Mouse (Mus musculus): Measurements from ENCODE around the gene Ppp2r2c. TPM values are rescaled to one million over a fixed set of nuclear protein-coding genes. Genes with fewer than 3 reads are reported as not detected.
A peak's percentile ranks its signal among the peaks of the same experiment; 100 is the strongest.

Ppp2r2c gene
- polyA plus RNA-seq (2015; fragmentation: Nextera tagmentation; extraction: Ambion mirVana) = 63.0 and 72.5 TPM in 2 replicates

- Histone ChIP-seq H3K9ac (peak within 1 kb of the TSS; percentile 86), H3K27me3 (peaks cover 28% of the 10 kb centered on the region), H3K4me1 (replicated peaks) (peaks cover 24% of the 10 kb centered on the region), H3K27ac (replicated peaks) (peak within 1 kb of the TSS; percentile 85), H3K36me3 (no peaks in the 10 kb centered on the region), H3K9me3 (no peaks in the 10 kb centered on the region), H3K4me3 (peak within 1 kb of the TSS; percentile 67), H3K4me2 (peak within 1 kb of the TSS; percentile 72)
- peak; percentile 72 for ATAC-seq (ENCODE audit: low FRiP score, low read depth)
- WGBS = under 1% methylated on average over 73 of the region's 108 CpGs
Measured at GRCm38 (mm10) chr5:36868266-36869090, at the start of gene Ppp2r2c. Gene Ppp2r2c, plus strand, starts transcription at chr5:36868513.

DNA sequence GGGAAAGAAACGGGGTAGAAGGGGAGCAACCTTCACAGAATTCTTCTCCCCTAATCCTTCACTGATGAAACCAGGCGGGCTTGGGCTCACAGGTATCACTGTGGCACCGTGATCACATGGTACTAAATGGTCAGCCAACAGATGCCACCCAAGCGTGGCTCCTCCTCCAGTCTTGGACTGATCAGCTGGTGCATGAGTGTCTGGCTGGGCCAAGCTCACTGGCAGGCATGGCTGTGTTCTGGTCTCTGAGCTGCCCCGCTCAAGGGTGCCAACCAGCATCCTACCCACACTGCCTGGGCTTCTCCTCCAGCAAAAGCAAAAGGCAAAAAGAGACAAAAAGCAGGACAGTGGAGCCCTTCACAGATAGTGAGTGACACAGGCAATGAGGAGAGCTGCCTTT is 48.6 kb upstream of the Ppp2r2c start:
- 87% methylated on average over 5 of the region's 5 CpGs for WGBS
- H3K36me3 ChIP-seq = peaks cover 4% of the 10 kb centered on the region
- no peaks in the 10 kb centered on the region for H3K9me3 ChIP-seq
- no peaks in the 10 kb centered on the region for H3K27me3 ChIP-seq
- H3K4me3 ChIP-seq = no peak overlapping the region
- no peak overlapping the region for H3K4me2 ChIP-seq
- ATAC-seq (ENCODE audit: low FRiP score, low read depth) = no peak
- no peaks in the 10 kb centered on the region for H3K4me1 ChIP-seq (replicated peaks)
- H3K27ac ChIP-seq (replicated peaks) = no peak overlapping the region
- no peak overlapping the region for H3K9ac ChIP-seq

GRCm38 (mm10) chr5:36820142-36820541 is 48.2 kb upstream of the Ppp2r2c start:
- no peaks in the 10 kb centered on the region for H3K9me3 ChIP-seq
- H3K4me1 ChIP-seq (replicated peaks) = no peaks in the 10 kb centered on the region
- no peak overlapping the region for H3K4me3 ChIP-seq
- ATAC-seq (ENCODE audit: low FRiP score, low read depth) = 0 out of 2 replicates have a peak, but pooled peaks have one; percentile 3
- H3K27ac ChIP-seq (replicated peaks) = no peak overlapping the region
- no peaks in the 10 kb centered on the region for H3K27me3 ChIP-seq
- H3K36me3 ChIP-seq = peaks cover 4% of the 10 kb centered on the region
- H3K9ac ChIP-seq = no peak overlapping the region
- WGBS = 52% methylated on average over 6 of the region's 6 CpGs
- H3K4me2 ChIP-seq = no peak overlapping the region

DNA sequence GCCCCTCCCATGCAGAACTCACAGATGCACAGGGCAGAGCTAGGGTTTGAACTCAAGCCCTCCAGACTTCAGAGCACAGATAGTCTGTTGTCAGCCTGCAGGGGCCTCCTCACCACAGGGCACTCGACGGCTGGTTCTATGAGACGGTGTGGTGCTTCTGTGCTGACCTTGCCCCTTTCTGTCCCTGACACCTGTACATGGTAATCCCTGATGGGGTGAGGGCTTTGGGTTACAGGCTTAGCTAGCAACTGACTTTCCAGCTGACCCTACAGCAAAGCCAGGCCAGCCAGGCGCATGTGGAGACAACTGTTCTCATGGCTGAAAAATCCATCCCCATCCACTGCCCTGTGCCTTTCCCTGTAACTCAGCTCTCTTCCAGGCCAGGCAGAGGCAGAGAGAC is 45.4 kb upstream of the Ppp2r2c start:
- Histone ChIP-seq H3K9me3 (no peaks in the 10 kb centered on the region), H3K4me2 (no peak overlapping the region), H3K27ac (replicated peaks) (no peak overlapping the region), H3K9ac (no peak overlapping the region), H3K4me1 (replicated peaks) (no peaks in the 10 kb centered on the region), H3K4me3 (no peak overlapping the region), H3K36me3 (peaks cover 8% of the 10 kb centered on the region), H3K27me3 (no peaks in the 10 kb centered on the region)
- ATAC-seq (ENCODE audit: low FRiP score, low read depth) = no peak
- WGBS = 95% methylated on average over 4 of the region's 4 CpGs

- peaks cover 4% of the 10 kb centered on the region; the same call in 1 of the 2 replicates for H3K36me3 ChIP-seq
- H3K27me3 ChIP-seq = no peaks in the 10 kb centered on the region
- H3K27ac ChIP-seq (replicated peaks) = no peak overlapping the region
- H3K9ac ChIP-seq = no peak overlapping the region
- ATAC-seq (ENCODE audit: low FRiP score, low read depth) = no peak
- no peak overlapping the region for H3K4me3 ChIP-seq
- no peaks in the 10 kb centered on the region for H3K9me3 ChIP-seq
- WGBS = 80% methylated on average over 4 of the region's 4 CpGs
- H3K4me2 ChIP-seq = no peak overlapping the region
- H3K4me1 ChIP-seq (replicated peaks) = peaks cover 11% of the 10 kb centered on the region
Measured at GRCm38 (mm10) chr5:36829098-36829497, 39.2 kb upstream of the Ppp2r2c start.

- peak within 1 kb of the TSS; percentile 28 for H3K9ac ChIP-seq
- peak within 1 kb of the TSS; percentile 27; the same call in 1 of the 2 replicates for H3K27ac ChIP-seq (replicated peaks)
- ATAC-seq (ENCODE audit: low FRiP score, low read depth) = peak; percentile 78
- 3% methylated on average over 46 of the region's 46 CpGs for WGBS
- peaks cover 11% of the 10 kb centered on the region for H3K4me1 ChIP-seq (replicated peaks)
- H3K4me3 ChIP-seq = peak within 1 kb of the TSS; percentile 51
- peak within 1 kb of the TSS; percentile 73 for H3K4me2 ChIP-seq
- H3K27me3 ChIP-seq = no peaks in the 10 kb centered on the region
- no peaks in the 10 kb centered on the region for H3K9me3 ChIP-seq
- H3K36me3 ChIP-seq = peaks cover 4% of the 10 kb centered on the region; the same call in 1 of the 2 replicates
Measured at GRCm38 (mm10) chr5:36829913-36830879, 38.1 kb upstream of the Ppp2r2c start, which contains the start of gene Man2b2. Gene Man2b2, minus strand, starts transcription at chr5:36830653.

DNA sequence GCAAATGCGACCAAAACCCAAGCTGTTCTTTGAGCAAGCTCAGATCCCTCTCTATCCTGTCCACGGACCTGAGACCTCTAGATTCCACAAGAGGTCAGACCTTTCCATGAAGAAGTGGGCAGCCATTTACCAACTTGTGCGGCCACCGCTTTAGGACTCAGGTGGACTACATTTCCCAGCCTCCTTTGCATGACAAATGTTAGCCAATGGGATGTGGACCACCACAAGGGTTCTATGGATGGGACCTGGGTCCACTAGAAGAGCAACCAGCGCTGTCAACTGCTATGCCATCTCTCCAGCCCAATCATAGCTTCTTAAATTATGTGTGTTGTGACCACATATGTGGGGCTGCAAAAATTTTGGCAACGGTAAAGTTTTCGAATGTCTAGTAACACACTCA is 37.0 kb upstream of the Ppp2r2c start:
- peaks cover 11% of the 10 kb centered on the region for H3K4me1 ChIP-seq (replicated peaks)
- no peak overlapping the region for H3K9ac ChIP-seq
- H3K4me3 ChIP-seq = no peak overlapping the region
- H3K27me3 ChIP-seq = no peaks in the 10 kb centered on the region
- WGBS = 71% methylated on average over 7 of the region's 7 CpGs
- no peaks in the 10 kb centered on the region for H3K9me3 ChIP-seq
- no peak overlapping the region for H3K27ac ChIP-seq (replicated peaks)
- peak overlapping the region; percentile 73; the same call in 1 of the 2 replicates for H3K4me2 ChIP-seq
- peak; percentile 43; the same call in 1 of the 2 replicates for ATAC-seq (ENCODE audit: low FRiP score, low read depth)
- no peaks in the 10 kb centered on the region for H3K36me3 ChIP-seq

GRCm38 (mm10) chr5:36835933-36836332 is 32.4 kb upstream of the Ppp2r2c start:
- Histone ChIP-seq H3K36me3 (no peaks in the 10 kb centered on the region), H3K27ac (replicated peaks) (no peak overlapping the region), H3K4me1 (replicated peaks) (peaks cover 2% of the 10 kb centered on the region), H3K27me3 (no peaks in the 10 kb centered on the region), H3K9me3 (no peaks in the 10 kb centered on the region), H3K4me2 (no peak overlapping the region), H3K4me3 (no peak overlapping the region), H3K9ac (no peak overlapping the region)
- 2% methylated on average over 6 of the region's 6 CpGs for WGBS
- 0 out of 2 replicates have a peak, but pooled peaks have one; percentile 50 for ATAC-seq (ENCODE audit: low FRiP score, low read depth)

DNA sequence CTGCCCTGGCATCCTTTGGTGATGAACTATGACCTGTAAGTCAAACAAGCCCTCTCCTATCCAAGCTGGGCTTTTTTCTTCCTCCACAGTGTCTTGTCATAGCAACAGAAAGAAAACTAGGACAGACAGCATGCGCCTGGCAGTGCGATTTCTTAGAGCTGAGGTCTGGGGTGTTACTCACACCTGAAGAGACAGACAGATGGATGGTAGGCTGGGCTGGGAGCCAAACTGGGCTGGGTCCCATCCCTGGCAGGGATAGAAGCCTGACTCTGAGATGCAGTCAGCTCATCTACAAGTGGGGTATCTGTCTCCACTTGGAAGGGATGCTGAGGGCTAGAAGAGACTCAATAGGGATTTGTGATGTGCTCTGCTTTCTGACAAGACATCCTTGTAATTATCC is 29.3 kb upstream of the Ppp2r2c start:
- WGBS = 78% methylated on average over 2 of the region's 2 CpGs

GRCm38 (mm10) chr5:36839602-36840001 is 28.7 kb upstream of the Ppp2r2c start:
- 0 out of 2 replicates have a peak, but pooled peaks cover 5% of the 10 kb centered on the region for H3K4me1 ChIP-seq (replicated peaks)
- WGBS = 77% methylated on average over 8 of the region's 8 CpGs
- H3K9me3 ChIP-seq = no peaks in the 10 kb centered on the region
- no peak overlapping the region for H3K27ac ChIP-seq (replicated peaks)
- H3K4me3 ChIP-seq = no peak overlapping the region
- H3K9ac ChIP-seq = no peak overlapping the region
- ATAC-seq (ENCODE audit: low FRiP score, low read depth) = no peak
- no peak overlapping the region for H3K4me2 ChIP-seq
- no peaks in the 10 kb centered on the region for H3K27me3 ChIP-seq
- H3K36me3 ChIP-seq = no peaks in the 10 kb centered on the region

More for the DNA sequence above, 29.3 kb upstream of the Ppp2r2c start:
- Histone ChIP-seq H3K4me1 (replicated peaks) (no peaks in the 10 kb centered on the region), H3K27ac (replicated peaks) (no peak overlapping the region), H3K9me3 (no peaks in the 10 kb centered on the region), H3K9ac (no peak overlapping the region), H3K36me3 (no peaks in the 10 kb centered on the region), H3K4me3 (no peak overlapping the region), H3K4me2 (no peak overlapping the region), H3K27me3 (no peaks in the 10 kb centered on the region)
- 0 out of 2 replicates have a peak, but pooled peaks have one; percentile 30 for ATAC-seq (ENCODE audit: low FRiP score, low read depth)

DNA sequence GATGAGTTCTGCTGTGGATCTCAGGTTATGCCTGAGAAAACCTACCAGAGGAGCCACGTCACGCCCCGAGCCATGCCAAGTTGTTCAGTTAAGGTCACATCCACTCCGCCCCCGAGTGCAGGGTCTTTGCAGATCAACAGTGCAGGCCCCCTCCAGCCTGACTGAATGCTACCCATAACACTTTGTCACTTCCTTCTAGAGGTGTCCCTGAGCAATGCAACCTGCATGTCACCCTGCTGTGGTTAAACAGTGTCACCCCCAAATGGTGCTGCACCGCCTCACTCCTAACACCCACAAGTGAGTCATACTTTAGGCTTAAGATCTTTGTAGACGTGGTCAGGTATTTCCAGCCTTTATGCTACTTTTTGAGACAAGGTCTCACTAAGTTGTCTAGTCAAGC is 28.2 kb upstream of the Ppp2r2c start:
- WGBS = 87% methylated on average over 7 of the region's 7 CpGs
- 0 out of 2 replicates have a peak, but pooled peaks cover 6% of the 10 kb centered on the region for H3K4me1 ChIP-seq (replicated peaks)
- no peaks in the 10 kb centered on the region for H3K27me3 ChIP-seq
- no peak overlapping the region for H3K27ac ChIP-seq (replicated peaks)
- H3K9ac ChIP-seq = no peak overlapping the region
- H3K9me3 ChIP-seq = no peaks in the 10 kb centered on the region
- ATAC-seq (ENCODE audit: low FRiP score, low read depth) = no peak
- H3K4me3 ChIP-seq = no peak overlapping the region
- H3K4me2 ChIP-seq = no peak overlapping the region
- H3K36me3 ChIP-seq = no peaks in the 10 kb centered on the region
